Mouse (Mus musculus) layer of hippocampus, postnatal 10 days (tissue): ENCODE results near the gene Gse1. TPM values are rescaled to one million over a fixed set of nuclear protein-coding genes. Genes with fewer than 3 reads are reported as not detected.
A peak's percentile ranks its signal among the peaks of the same experiment; 100 is the strongest.

Source experiments
- DNase-seq, 2 experiments: peaks; one replicate each; pipeline ENCODE4 v3.0.0; 2021; ENCODE audit warnings: low spot score in 2 of 2
- total RNA-seq, 2 experiments: library from RNA; stranded (reverse); gene quantifications; 2 replicates each; pipeline ENCODE4 v1.2.3; 2021

Gene Gse1
- total RNA-seq, 2 experiments from 2014 or later = 65.0 to 79.3 TPM

- no peak for DNase-seq
Measured at GRCm38 (mm10) chr8:120294982-120295870, 67.0 kb downstream of the Gse1 start.

GRCm38 (mm10) chr8:120297000-120297399 is 68.7 kb downstream of the Gse1 start:
- no peak for DNase-seq

- no peak for DNase-seq
Measured at GRCm38 (mm10) chr8:120298601-120299532, 70.6 kb downstream of the Gse1 start.

- DNase-seq = peak; percentile 89 to 90
Measured at GRCm38 (mm10) chr8:120300601-120301141, 72.4 kb downstream of the Gse1 start.

GRCm38 (mm10) chr8:120302941-120303675 is 74.9 kb downstream of the Gse1 start:
- no peak for DNase-seq

- peak in 1 of 2 experiments; percentile 37 for DNase-seq
Measured at GRCm38 (mm10) chr8:120304097-120304496, 75.8 kb downstream of the Gse1 start.

- DNase-seq = no peak
Measured at GRCm38 (mm10) chr8:120305800-120306385, 77.6 kb downstream of the Gse1 start.

GRCm38 (mm10) chr8:120307103-120307502 is 78.8 kb downstream of the Gse1 start:
- DNase-seq = peak in 1 of 2 experiments; percentile 30

GRCm38 (mm10) chr8:120307528-120307927 is 79.3 kb downstream of the Gse1 start:
- DNase-seq = peak in 1 of 2 experiments; percentile 19

- peak in 1 of 2 experiments; percentile 17 for DNase-seq
Measured at GRCm38 (mm10) chr8:120308131-120308530, 79.9 kb downstream of the Gse1 start.

GRCm38 (mm10) chr8:120308553-120308952 is 80.3 kb downstream of the Gse1 start:
- peak in 1 of 2 experiments; percentile 30 for DNase-seq

- peak; percentile 72 to 78 for DNase-seq
Measured at GRCm38 (mm10) chr8:120309326-120309725, 81.1 kb downstream of the Gse1 start.

GRCm38 (mm10) chr8:120310063-120310462 is 81.8 kb downstream of the Gse1 start:
- DNase-seq = no peak

GRCm38 (mm10) chr8:120312452-120312851 is 84.2 kb downstream of the Gse1 start:
- DNase-seq = no peak

GRCm38 (mm10) chr8:120313674-120314073 is 85.4 kb downstream of the Gse1 start:
- DNase-seq = no peak

GRCm38 (mm10) chr8:120314932-120315331 is 86.7 kb downstream of the Gse1 start:
- no peak for DNase-seq

GRCm38 (mm10) chr8:120315644-120316043 is 87.4 kb downstream of the Gse1 start:
- DNase-seq = no peak

GRCm38 (mm10) chr8:120316707-120317106 is 88.5 kb downstream of the Gse1 start:
- DNase-seq = no peak

- DNase-seq = peak in 1 of 2 experiments; percentile 53
Measured at GRCm38 (mm10) chr8:120317118-120317824, 89.0 kb downstream of the Gse1 start.
